Mouse (Mus musculus) forebrain, embryonic 15.5 days (tissue): Measurements from ENCODE around the gene Zscan29. TPM values are rescaled to one million over a fixed set of nuclear protein-coding genes. Genes with fewer than 3 reads are reported as not detected.

ENCODE experiments used
- ATAC-seq: fragments of 200-750 bp; cut with Nextera tagmentation; replicated peaks from 2 replicates; pipeline ENCODE4 v1.8.0; 2017; ENCODE audit warnings: mild to moderate bottlenecking, moderate TSS enrichment, moderate library complexity
- H3K27ac ChIP-seq: fragments of 300-500 bp; sonication (generic); replicated peaks from 2 replicates; pipeline ENCODE4 v1.5.1; 2015; ENCODE audit warnings: mild to moderate bottlenecking, inconsistent platforms
- H3K27me3 ChIP-seq: fragments of 300-500 bp; sonication (generic); 2 replicates; pipeline ENCODE4 v1.6.1; 2015; ENCODE audit warnings: inconsistent platforms
- H3K36me3 ChIP-seq: fragments of 300-500 bp; sonication (generic); 2 replicates; pipeline ENCODE4 v1.6.1; 2015; ENCODE audit warnings: mild to moderate bottlenecking, inconsistent platforms
- H3K4me1 ChIP-seq: fragments of 300-500 bp; sonication (generic); 2 replicates; pipeline ENCODE4 v1.6.1; 2015; ENCODE audit warnings: inconsistent platforms
- H3K4me2 ChIP-seq: fragments of 300-500 bp; sonication (generic); replicated peaks from 2 replicates; pipeline ENCODE4 v1.6.1; 2015; ENCODE audit warnings: mild to moderate bottlenecking, inconsistent platforms
- H3K4me3 ChIP-seq: fragments of 300-500 bp; sonication (generic); 2 replicates; pipeline ENCODE4 v1.5.1; 2015; ENCODE audit warnings: mild to moderate bottlenecking, inconsistent platforms
- H3K9ac ChIP-seq: fragments of 300-500 bp; sonication (generic); replicated peaks from 2 replicates; pipeline ENCODE4 v1.6.1; 2015; ENCODE audit warnings: mild to moderate bottlenecking, inconsistent platforms
- H3K9me3 ChIP-seq: fragments of 300-500 bp; sonication (generic); 2 replicates; pipeline ENCODE4 v1.6.1; 2016; ENCODE audit warnings: inconsistent platforms
- WGBS: fragments of 180-500 bp; shearing (Covaris S2); methylation state at CpG from one replicate; pipeline ENCODE4 v1.1.7; 2015; ENCODE audit warnings: mixed read lengths; 5-methylcytosine and 5-hydroxymethylcytosine counted together
- polyA plus RNA-seq: library from polyadenylated mRNA; unstranded; fragments of >200 nt; fragmentation: Nextera tagmentation; extraction: Ambion mirVana; gene quantifications from 2 replicates; pipeline ENCODE4 v1.2.1, GENCODE M21; 2015

The Zscan29 gene
- polyA plus RNA-seq, 1 experiment from 2014 or later, result 10.4 TPM

- H3K4me2 ChIP-seq, result peak overlapping the region; percentile 87
- peaks cover 29% of the 10 kb centered on the region; the same call in 1 of the 2 replicates for H3K36me3 ChIP-seq
- no peaks in the 10 kb centered on the region for H3K27me3 ChIP-seq
- peak overlapping the region; percentile 93 for H3K9ac ChIP-seq
- H3K9me3 ChIP-seq, result no peaks in the 10 kb centered on the region
- ATAC-seq, result no peak
- peaks cover 36% of the 10 kb centered on the region for H3K4me1 ChIP-seq
- H3K27ac ChIP-seq, result no peak overlapping the region
- 5% methylated on average over 9 of the region's 9 CpGs for WGBS
- peak overlapping the region; percentile 88 for H3K4me3 ChIP-seq
Observed at GRCm38 (mm10) chr2:121169902-121170301, 1.0 kb downstream of the Zscan29 start.

DNA sequence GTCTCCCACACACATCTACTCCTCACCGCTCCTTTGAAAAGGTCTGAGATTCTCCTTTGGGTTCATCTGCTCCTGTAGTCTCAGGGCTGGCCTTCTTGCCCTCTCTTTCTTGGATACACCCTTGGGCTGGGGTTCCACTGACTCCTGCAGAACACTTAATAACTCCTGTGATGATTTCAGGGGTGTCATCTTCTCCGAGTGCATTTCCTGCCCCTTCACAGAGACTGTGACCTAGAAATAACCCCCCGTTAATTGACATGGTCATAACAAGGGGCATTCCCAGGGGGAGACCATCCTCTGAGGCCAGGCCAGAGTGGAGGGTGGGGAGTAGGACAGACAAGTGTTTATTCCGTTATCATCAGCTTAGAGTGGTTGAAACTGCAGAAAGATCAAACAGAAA is 1.8 kb downstream of the Zscan29 start:
- peaks cover 36% of the 10 kb centered on the region for H3K4me1 ChIP-seq
- H3K27ac ChIP-seq, result no peak overlapping the region
- no peak for ATAC-seq
- peaks cover 30% of the 10 kb centered on the region for H3K36me3 ChIP-seq
- peak overlapping the region; percentile 93 for H3K9ac ChIP-seq
- H3K4me3 ChIP-seq, result peak overlapping the region; percentile 88
- peak overlapping the region; percentile 87 for H3K4me2 ChIP-seq
- no peaks in the 10 kb centered on the region for H3K9me3 ChIP-seq
- 61% methylated on average over 4 of the region's 4 CpGs for WGBS
- no peaks in the 10 kb centered on the region for H3K27me3 ChIP-seq

GRCm38 (mm10) chr2:121153100-121153499 is 17.8 kb downstream of the Zscan29 start:
- Histone ChIP-seq H3K36me3 (peaks cover 46% of the 10 kb centered on the region), H3K27ac (no peak overlapping the region), H3K27me3 (no peaks in the 10 kb centered on the region), H3K9me3 (no peaks in the 10 kb centered on the region), H3K9ac (no peak overlapping the region), H3K4me1 (no peaks in the 10 kb centered on the region), H3K4me2 (no peak overlapping the region), H3K4me3 (no peak overlapping the region)
- ATAC-seq, result no peak
- WGBS, result 81% methylated on average over 3 of the region's 3 CpGs

GRCm38 (mm10) chr2:121149679-121150078 is 21.2 kb downstream of the Zscan29 start:
- H3K4me3 ChIP-seq, result no peak overlapping the region
- H3K9ac ChIP-seq, result no peak overlapping the region
- WGBS, result 87% methylated on average over 5 of the region's 5 CpGs
- no peak for ATAC-seq
- peaks cover 32% of the 10 kb centered on the region for H3K36me3 ChIP-seq
- H3K27me3 ChIP-seq, result no peaks in the 10 kb centered on the region
- H3K9me3 ChIP-seq, result no peaks in the 10 kb centered on the region
- H3K4me2 ChIP-seq, result no peak overlapping the region
- H3K27ac ChIP-seq, result no peak overlapping the region
- no peaks in the 10 kb centered on the region for H3K4me1 ChIP-seq

DNA sequence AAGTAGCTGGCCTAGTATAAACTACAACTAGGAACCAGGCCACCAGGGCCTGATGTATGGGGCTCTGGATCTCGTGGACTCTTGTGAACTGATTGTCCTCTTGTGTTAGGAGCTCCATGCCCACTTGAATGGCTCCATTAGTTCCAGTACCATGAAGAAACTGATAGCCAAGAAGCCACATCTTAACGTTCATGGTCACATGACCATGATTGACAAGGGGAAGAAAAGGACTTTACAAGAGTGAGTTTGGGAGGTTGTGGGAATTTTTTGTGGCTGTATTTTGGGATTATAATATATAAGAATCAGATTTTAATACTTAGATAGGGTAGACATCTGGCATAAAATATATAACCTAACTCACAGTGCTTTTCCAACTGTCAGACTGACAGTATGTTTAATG is 28.5 kb downstream of the Zscan29 start:
- Histone ChIP-seq H3K4me3 (no peak overlapping the region), H3K9ac (no peak overlapping the region), H3K27ac (no peak overlapping the region), H3K9me3 (no peaks in the 10 kb centered on the region), H3K4me1 (peaks cover 37% of the 10 kb centered on the region), H3K36me3 (peaks cover 22% of the 10 kb centered on the region; the same call in 1 of the 2 replicates), H3K27me3 (no peaks in the 10 kb centered on the region), H3K4me2 (no peak overlapping the region)
- ATAC-seq, result no peak
- 55% methylated on average over 2 of the region's 2 CpGs for WGBS

GRCm38 (mm10) chr2:121141216-121142035 is 29.5 kb downstream of the Zscan29 start:
- Histone ChIP-seq H3K4me1 (peaks cover 41% of the 10 kb centered on the region), H3K4me2 (peak overlapping the region; percentile 85), H3K9me3 (no peaks in the 10 kb centered on the region), H3K36me3 (peaks cover 22% of the 10 kb centered on the region), H3K9ac (peak overlapping the region; percentile 93), H3K4me3 (peak overlapping the region; percentile 83), H3K27ac (peak overlapping the region; percentile 100), H3K27me3 (no peaks in the 10 kb centered on the region)
- WGBS, result 65% methylated on average over 16 of the region's 16 CpGs
- ATAC-seq, result no peak

- H3K27me3 ChIP-seq, result no peaks in the 10 kb centered on the region
- peak within 1 kb of the TSS; percentile 100 for H3K27ac ChIP-seq
- under 1% methylated on average over 87 of the region's 87 CpGs for WGBS
- peak within 1 kb of the TSS; percentile 83 for H3K4me3 ChIP-seq
- peaks cover 41% of the 10 kb centered on the region for H3K4me1 ChIP-seq
- peak within 1 kb of the TSS; percentile 93 for H3K9ac ChIP-seq
- H3K36me3 ChIP-seq, result peaks cover 22% of the 10 kb centered on the region
- peak; percentile 97 for ATAC-seq
- H3K9me3 ChIP-seq, result no peaks in the 10 kb centered on the region
- peak within 1 kb of the TSS; percentile 85 for H3K4me2 ChIP-seq
Observed at GRCm38 (mm10) chr2:121140018-121140882, 30.7 kb downstream of the Zscan29 start, which contains the start of the genes Adal and Lcmt2. TSS of gene Adal (plus strand) at chr2:121140428. TSS of gene Lcmt2 (minus strand) at chr2:121140653.

DNA sequence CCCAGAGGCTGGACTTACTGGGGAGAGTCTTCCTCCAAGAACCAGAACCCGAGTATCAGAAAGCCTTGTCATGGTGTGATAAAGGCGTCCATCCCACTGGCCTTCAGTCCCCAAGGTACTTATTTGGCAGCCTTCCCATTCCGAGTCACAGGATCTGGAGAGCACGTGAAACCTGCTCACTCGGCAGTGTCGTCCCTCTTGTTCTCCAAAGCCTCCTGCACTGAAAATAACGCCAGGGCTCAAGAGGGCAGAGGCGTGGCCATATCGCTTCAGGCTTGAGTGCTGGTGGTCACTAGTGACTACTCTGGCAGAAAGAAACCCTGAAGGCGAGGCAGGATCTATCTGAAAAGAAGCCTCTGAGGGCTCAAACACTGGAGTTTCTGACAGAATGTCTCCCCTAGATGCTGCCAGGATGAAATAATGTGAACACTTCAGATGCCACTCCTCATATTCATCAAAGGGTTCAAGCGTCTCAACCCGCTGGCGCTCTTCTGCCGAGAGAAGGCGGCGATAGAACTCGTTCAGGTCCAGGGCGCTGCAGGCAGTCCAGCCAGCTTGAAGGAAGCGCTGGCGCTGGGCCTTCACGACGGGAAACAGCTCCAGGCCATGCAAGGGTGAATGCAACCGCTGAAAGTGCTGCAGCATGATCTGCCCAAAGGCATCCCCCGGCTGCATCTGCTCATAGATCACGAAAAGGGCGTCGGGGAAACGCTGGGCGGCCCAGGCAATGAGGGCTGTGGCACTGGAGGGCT is 31.5 kb downstream of the Zscan29 start:
- Histone ChIP-seq H3K9ac (peak overlapping the region; percentile 93), H3K4me2 (peak overlapping the region; percentile 85), H3K4me1 (peaks cover 41% of the 10 kb centered on the region), H3K4me3 (peak overlapping the region; percentile 83), H3K36me3 (peaks cover 19% of the 10 kb centered on the region), H3K27ac (peak overlapping the region; percentile 100), H3K9me3 (no peaks in the 10 kb centered on the region), H3K27me3 (no peaks in the 10 kb centered on the region)
- no peak for ATAC-seq
- WGBS, result 51% methylated on average over 29 of the region's 29 CpGs

- Histone ChIP-seq H3K9me3 (no peaks in the 10 kb centered on the region), H3K4me1 (peaks cover 41% of the 10 kb centered on the region), H3K27me3 (no peaks in the 10 kb centered on the region), H3K36me3 (peaks cover 9% of the 10 kb centered on the region; the same call in 1 of the 2 replicates), H3K4me2 (no peak overlapping the region), H3K27ac (no peak overlapping the region), H3K4me3 (no peak overlapping the region), H3K9ac (no peak overlapping the region)
- no peak for ATAC-seq
- WGBS, result 97% methylated on average over 4 of the region's 4 CpGs
Observed at GRCm38 (mm10) chr2:121137371-121137770, 33.6 kb downstream of the Zscan29 start.

DNA sequence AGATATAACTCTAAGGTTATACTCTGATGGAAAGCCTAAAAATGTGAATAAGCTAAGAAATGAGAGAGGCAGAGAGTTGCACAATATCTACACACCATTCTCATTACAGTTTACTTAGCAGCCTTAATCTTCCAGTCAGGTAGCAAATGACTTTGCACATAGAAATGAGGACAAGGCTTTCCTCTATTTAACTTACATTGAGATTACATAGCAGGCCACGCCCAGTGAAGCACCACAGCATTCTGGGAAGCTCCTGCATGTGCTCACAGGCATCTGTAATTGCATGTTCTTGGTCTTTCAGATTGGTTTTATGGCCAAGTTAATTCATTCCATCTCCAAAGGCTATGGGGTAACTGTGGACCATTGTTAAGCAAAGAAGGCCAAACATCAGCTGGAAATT is 38.1 kb downstream of the Zscan29 start:
- no peaks in the 10 kb centered on the region for H3K27me3 ChIP-seq
- 67% methylated on average over 1 of the region's 1 CpGs for WGBS
- no peak for ATAC-seq
- H3K36me3 ChIP-seq, result peaks cover 3% of the 10 kb centered on the region; the same call in 1 of the 2 replicates
- no peak overlapping the region for H3K9ac ChIP-seq
- no peak overlapping the region for H3K4me3 ChIP-seq
- H3K4me1 ChIP-seq, result peaks cover 8% of the 10 kb centered on the region
- no peaks in the 10 kb centered on the region for H3K9me3 ChIP-seq
- no peak overlapping the region for H3K27ac ChIP-seq
- no peak overlapping the region for H3K4me2 ChIP-seq

- Histone ChIP-seq H3K9me3 (no peaks in the 10 kb centered on the region), H3K36me3 (no peaks in the 10 kb centered on the region), H3K4me3 (no peak overlapping the region), H3K4me2 (no peak overlapping the region), H3K27ac (no peak overlapping the region), H3K4me1 (no peaks in the 10 kb centered on the region), H3K27me3 (no peaks in the 10 kb centered on the region), H3K9ac (no peak overlapping the region)
- no peak for ATAC-seq
- WGBS, result 72% methylated on average over 9 of the region's 9 CpGs
Observed at GRCm38 (mm10) chr2:121128865-121129620, 41.9 kb downstream of the Zscan29 start.
